Mouse (Mus musculus) neural tube, embryonic 11.5 days (tissue): Measurements from ENCODE around the gene Mrps15. TPM values are rescaled to one million over a fixed set of nuclear protein-coding genes. Genes with fewer than 3 reads are reported as not detected.

Experiments used
- ATAC-seq: fragments of 200-750 bp; cut with Nextera tagmentation; 2 replicates; pipeline ENCODE4 v1.8.0; 2017; ENCODE audit warnings: moderate number of reproducible peaks, mild to moderate bottlenecking, moderate TSS enrichment, moderate library complexity; ENCODE audit not compliant: insufficient read depth, low FRiP score, low TSS enrichment
- DNase-seq: peaks from one replicate; pipeline ENCODE4 v3.0.0-alpha.2; 2015; ENCODE audit warnings: low spot score
- H3K27ac ChIP-seq: fragments of 300-500 bp; sonication (generic); 2 replicates; pipeline ENCODE4 v1.5.1; 2014; ENCODE audit warnings: low read depth, mild to moderate bottlenecking, low read length
- H3K27me3 ChIP-seq: fragments of 300-500 bp; sonication (generic); 2 replicates; pipeline ENCODE4 v1.6.1; 2014; ENCODE audit warnings: mild to moderate bottlenecking, low read length, mixed read lengths; ENCODE audit not compliant: control insufficient read depth, insufficient read depth
- H3K36me3 ChIP-seq: fragments of 300-500 bp; sonication (generic); 2 replicates; pipeline ENCODE4 v1.6.1; 2014; ENCODE audit warnings: mild to moderate bottlenecking, low read length, moderate library complexity, mixed read lengths; ENCODE audit not compliant: control insufficient read depth, insufficient read depth
- H3K4me1 ChIP-seq: fragments of 300-500 bp; sonication (generic); 2 replicates; pipeline ENCODE4 v1.6.1; 2014; ENCODE audit warnings: low read length, mixed read lengths; ENCODE audit not compliant: control insufficient read depth, insufficient read depth
- H3K4me2 ChIP-seq: fragments of 300-500 bp; sonication (generic); 2 replicates; pipeline ENCODE4 v1.6.1; 2014; ENCODE audit warnings: low read depth, mild to moderate bottlenecking, moderate library complexity
- H3K4me3 ChIP-seq: fragments of 300-500 bp; sonication (generic); 2 replicates; pipeline ENCODE4 v1.5.1; 2014; ENCODE audit warnings: low read depth, low read length
- H3K9ac ChIP-seq: fragments of 300-500 bp; sonication (generic); 2 replicates; pipeline ENCODE4 v1.6.1; 2014; ENCODE audit warnings: mild to moderate bottlenecking, low read length
- H3K9me3 ChIP-seq: fragments of 300-500 bp; sonication (generic); 2 replicates; pipeline ENCODE4 v1.6.1; 2016; ENCODE audit warnings: low read length; ENCODE audit not compliant: control insufficient read depth
- WGBS: fragments of 180-500 bp; shearing (Covaris S2); extraction: QIAGEN DNeasy Blood & Tissue Kit; methylation state at CpG from one replicate; pipeline ENCODE4 v1.1.7; 2014; 5-methylcytosine and 5-hydroxymethylcytosine counted together
- polyA plus RNA-seq: library from polyadenylated mRNA; unstranded; fragments of >200 nt; fragmentation: Nextera tagmentation; extraction: Ambion mirVana; gene quantifications from 2 replicates; pipeline ENCODE4 v1.2.1, GENCODE M21; 2014

The Mrps15 gene
- 125 and 134 TPM in 2 replicates for polyA plus RNA-seq

DNA sequence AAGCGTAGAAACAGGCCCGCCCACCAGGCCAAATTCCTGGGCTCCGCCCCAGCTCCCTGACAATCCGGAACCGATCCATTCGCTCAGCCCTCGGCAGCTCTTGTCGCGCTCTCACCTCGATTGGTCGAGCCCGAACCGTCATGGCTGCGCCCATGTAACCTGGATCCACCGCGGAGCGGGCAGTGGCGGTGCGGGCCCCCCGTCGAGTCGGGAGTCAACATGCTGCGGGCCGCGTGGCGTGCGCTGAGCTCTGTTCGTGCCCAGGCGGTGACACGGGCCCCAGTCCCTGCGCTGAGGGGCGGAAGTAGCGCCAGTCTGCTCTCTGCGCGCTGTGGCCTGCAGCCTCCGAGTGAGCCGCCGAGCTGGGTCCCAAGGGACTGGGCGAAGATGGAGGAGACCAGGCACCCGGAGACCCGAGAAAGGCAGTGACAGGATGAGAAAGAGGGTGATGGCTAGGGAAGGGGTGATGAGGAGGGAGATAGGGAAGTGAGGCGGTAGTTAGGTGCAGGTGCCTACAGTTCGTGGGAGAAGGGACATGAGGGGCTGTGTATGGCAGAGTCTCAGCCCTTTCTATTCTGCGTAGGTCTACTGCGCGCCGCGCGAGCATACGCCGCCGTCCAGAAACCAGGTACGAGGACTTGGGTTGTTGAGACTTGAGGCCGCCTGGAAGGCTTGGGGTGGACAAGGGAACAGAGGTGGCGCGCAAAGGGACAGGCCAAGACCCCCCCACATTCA is at the start of gene Mrps15:
Mrps15 (plus strand) TSS at position 75 of the 735 bp plus-strand sequence.
- Histone ChIP-seq H3K9ac (peak within 1 kb of the TSS; percentile 84), H3K9me3 (no peaks in the 10 kb centered on the region), H3K4me3 (peak within 1 kb of the TSS; percentile 88), H3K27ac (peak within 1 kb of the TSS; percentile 64; the same call in 1 of the 2 replicates), H3K36me3 (peaks cover 3% of the 10 kb centered on the region), H3K4me1 (no peaks in the 10 kb centered on the region; the same call in none of the 2 replicates), H3K4me2 (peak within 1 kb of the TSS; percentile 82), H3K27me3 (no peaks in the 10 kb centered on the region)
- DNase-seq (peak; percentile 90), ATAC-seq (peak; percentile 88)
- WGBS = under 1% methylated on average over 56 of the region's 56 CpGs

DNA sequence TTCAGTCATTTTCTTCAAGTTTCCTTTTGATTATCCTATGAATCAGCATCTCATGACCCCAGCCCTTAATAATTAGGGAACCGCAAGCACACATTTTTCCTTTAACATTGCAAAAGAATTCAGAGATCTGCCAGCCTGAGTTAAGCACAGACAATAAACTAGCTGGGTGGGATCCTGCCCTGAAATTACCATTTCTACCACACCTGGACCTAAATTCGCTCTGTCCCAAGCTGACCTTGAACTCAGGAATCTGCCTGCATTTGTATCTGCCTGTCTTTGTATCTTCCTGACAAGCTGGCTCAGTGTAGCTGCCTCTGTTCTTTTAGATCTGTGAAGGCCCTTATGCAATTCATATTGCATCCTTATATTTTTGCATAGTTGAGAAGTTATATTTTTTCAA is 48.9 kb upstream of the Mrps15 start:
- Histone ChIP-seq H3K27ac (no peak overlapping the region), H3K4me1 (no peaks in the 10 kb centered on the region), H3K4me2 (no peak overlapping the region), H3K9ac (no peak overlapping the region), H3K27me3 (no peaks in the 10 kb centered on the region), H3K9me3 (no peaks in the 10 kb centered on the region), H3K36me3 (no peaks in the 10 kb centered on the region), H3K4me3 (no peak overlapping the region)
- WGBS = 82% methylated on average over 2 of the region's 2 CpGs
- DNase-seq = no peak
- ATAC-seq = no peak

DNA sequence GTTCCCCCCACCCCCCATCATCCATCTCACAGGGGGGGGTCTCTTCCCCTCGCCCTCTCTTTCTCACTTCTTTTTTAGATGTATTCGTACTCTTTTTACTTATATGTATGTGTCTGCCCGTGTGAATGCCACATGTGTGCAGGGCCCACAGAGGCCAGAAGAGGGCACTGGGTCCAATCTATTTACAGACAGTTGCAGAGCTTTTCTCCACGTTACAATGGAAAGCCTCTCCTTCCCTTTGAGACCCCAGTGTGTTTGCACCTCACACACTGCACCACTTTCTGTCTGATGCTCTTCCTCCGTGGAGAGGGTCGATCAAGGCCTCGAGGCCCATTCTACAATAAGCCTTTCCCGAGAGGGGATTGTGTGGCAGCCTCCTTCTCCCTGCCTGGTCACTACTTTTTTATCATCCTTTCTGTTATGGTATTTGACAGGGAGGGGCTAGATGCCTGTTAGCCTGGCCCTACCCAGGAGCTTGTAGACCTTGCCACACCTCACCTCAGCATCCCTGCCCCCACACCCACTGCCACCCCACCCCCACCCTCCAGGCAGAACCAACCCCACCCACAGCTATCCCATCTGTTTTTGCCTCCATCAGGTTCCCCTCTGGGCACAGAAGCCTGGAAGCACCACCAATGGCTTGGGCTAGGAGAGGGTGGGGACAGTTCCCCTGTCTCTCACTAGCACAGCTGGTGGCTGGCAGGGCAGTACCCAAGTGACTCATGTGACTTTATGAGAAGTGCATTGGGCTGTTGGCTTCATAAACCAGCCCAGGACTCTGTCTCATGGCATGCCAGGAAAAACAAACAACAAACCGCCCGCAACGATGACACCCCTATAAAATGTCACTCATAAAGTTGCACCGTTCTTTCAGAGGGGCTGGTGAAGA is 45.2 kb upstream of the Mrps15 start:
- 81% methylated on average over 12 of the region's 12 CpGs for WGBS

DNA sequence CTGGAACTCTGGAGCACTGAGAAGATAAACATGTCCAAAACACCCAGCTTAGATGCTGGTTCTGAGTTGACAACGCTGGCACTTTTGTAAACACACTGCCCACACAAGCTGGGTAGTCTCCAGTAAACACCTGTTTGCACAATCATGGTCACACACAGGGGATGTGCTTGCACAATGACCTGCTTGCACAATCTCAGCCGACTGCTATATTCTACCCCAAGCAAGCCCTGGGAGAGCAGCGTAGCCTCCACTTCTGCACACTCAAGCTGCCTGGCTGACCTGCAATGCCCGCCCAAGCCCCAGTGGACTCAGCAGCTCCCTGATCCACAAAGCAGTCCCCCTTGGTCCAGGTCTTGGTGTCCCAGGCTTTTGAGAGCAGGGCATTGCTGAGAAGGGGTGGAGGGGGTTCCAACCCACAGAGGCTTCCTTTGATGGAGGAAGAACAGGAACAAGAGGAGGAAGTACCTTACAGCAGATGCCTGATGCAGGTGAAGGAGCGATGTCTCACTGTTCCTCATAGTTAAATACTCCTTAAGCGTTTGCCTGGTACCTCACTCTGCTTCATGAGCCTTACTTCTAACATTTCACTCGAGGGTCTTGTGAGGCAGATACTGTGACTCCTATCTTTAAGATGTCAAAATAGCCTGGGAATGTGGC is 28.9 kb upstream of the Mrps15 start:
- DNase-seq = no peak
- no peak overlapping the region for H3K4me2 ChIP-seq
- H3K9ac ChIP-seq = no peak overlapping the region
- no peak overlapping the region for H3K27ac ChIP-seq
- no peak overlapping the region for H3K4me3 ChIP-seq
- H3K9me3 ChIP-seq = no peaks in the 10 kb centered on the region
- no peaks in the 10 kb centered on the region for H3K4me1 ChIP-seq
- H3K27me3 ChIP-seq = no peaks in the 10 kb centered on the region
- WGBS = 78% methylated on average over 7 of the region's 7 CpGs
- no peak for ATAC-seq
- H3K36me3 ChIP-seq = no peaks in the 10 kb centered on the region

More for the DNA sequence above, 45.2 kb upstream of the Mrps15 start:
- H3K9ac ChIP-seq = no peak overlapping the region
- no peaks in the 10 kb centered on the region for H3K4me1 ChIP-seq
- no peak overlapping the region for H3K4me2 ChIP-seq
- no peaks in the 10 kb centered on the region for H3K36me3 ChIP-seq
- no peak overlapping the region for H3K4me3 ChIP-seq
- DNase-seq = peak; percentile 6
- H3K9me3 ChIP-seq = no peaks in the 10 kb centered on the region
- no peaks in the 10 kb centered on the region for H3K27me3 ChIP-seq
- H3K27ac ChIP-seq = no peak overlapping the region
- no peak for ATAC-seq

DNA sequence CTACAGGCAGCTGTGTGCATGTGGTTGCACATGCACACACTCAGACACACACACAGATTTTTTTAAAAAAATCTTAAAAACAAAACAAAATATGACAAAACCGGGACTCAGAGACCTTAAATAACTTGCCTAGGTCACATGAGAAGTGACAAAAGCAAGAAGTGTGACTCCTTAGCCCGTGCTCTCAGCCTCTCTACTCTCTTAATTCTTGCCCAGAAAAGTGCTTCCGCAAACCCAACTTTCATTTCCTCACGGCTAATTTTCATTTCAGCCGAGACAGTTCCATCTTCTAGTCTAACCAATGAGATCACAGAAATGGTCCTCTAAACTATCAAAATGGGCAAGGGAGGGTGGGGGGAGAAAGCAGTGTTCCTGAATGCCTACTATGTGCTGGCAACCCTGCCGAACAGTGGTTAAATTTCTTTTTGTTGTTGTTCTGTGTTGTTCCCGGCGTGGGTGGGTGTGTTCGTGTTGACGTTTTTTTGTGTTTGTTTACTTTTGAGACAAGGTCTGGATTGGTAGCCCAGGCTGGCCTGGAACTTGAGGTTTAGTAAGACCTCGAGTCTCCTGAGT is 27.7 kb upstream of the Mrps15 start:
- Histone ChIP-seq H3K4me1 (no peaks in the 10 kb centered on the region), H3K36me3 (no peaks in the 10 kb centered on the region), H3K4me2 (no peak overlapping the region), H3K4me3 (no peak overlapping the region), H3K27ac (no peak overlapping the region), H3K9me3 (no peaks in the 10 kb centered on the region), H3K27me3 (no peaks in the 10 kb centered on the region), H3K9ac (no peak overlapping the region)
- WGBS = 82% methylated on average over 11 of the region's 11 CpGs
- ATAC-seq (no peak), DNase-seq (no peak)

DNA sequence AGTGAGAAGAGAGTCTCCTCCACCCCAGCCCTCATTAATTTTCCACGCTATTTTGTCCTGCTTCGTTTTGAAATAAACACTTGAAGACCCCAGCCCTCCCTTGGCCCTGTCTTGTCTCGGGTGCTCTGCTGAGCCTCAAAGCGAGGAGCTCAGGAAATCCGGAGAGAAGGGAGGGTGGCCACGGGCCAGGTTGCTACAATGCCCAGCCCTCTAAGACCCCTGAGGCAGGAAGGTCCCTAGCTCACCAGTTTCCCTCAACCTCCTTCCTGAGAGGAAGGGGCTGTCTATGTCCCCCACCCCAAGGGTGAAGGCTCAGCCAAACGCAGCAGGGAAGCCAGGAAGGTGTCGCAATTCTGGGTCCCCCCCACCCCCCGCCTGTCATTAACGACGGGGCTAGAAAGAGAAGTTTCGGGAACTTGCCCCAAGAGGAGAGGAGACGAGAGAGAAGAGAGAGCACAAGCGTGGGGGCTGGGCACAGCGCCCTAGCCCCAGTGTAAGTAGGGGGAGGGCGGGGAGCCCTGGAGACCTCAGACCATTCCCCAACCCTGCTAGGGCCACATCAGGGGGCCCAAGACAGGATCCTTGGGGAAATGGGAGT is 22.3 kb upstream of the Mrps15 start, which contains the start of gene Csf3r:
Csf3r (plus strand) TSS at position 248 of the 598 bp plus-strand sequence.
- Histone ChIP-seq H3K4me3 (no peak within 1 kb of the TSS), H3K9ac (no peak within 1 kb of the TSS), H3K9me3 (no peaks in the 10 kb centered on the region), H3K27ac (no peak within 1 kb of the TSS), H3K4me1 (no peaks in the 10 kb centered on the region), H3K4me2 (no peak within 1 kb of the TSS), H3K27me3 (no peaks in the 10 kb centered on the region), H3K36me3 (no peaks in the 10 kb centered on the region)
- ATAC-seq (no peak), DNase-seq (no peak)
- WGBS = 56% methylated on average over 16 of the region's 16 CpGs

DNA sequence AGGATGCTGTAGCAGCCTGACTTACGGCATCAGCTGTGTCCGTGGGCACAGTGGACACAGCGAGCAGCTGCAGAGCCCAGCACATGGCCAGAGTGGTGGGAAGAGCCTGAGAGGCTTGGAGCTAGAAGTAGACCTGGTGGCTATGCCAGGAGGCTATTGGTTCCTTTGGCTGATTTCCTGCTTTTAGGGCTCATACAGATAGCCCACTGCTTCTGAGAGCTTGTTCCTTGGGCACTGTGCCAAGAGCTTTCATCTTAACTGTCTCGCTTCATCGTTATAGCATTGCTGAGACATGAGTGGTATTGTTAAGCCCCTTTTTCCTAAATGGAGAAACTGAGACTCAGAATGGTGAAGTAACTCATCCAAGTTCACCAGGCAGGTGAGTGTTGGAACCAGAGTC is 20.9 kb upstream of the Mrps15 start:
- DNase-seq (no peak), ATAC-seq (no peak)
- no peaks in the 10 kb centered on the region for H3K27me3 ChIP-seq
- H3K4me1 ChIP-seq = no peaks in the 10 kb centered on the region
- no peaks in the 10 kb centered on the region for H3K36me3 ChIP-seq
- H3K4me2 ChIP-seq = no peak overlapping the region
- WGBS = 87% methylated on average over 5 of the region's 5 CpGs
- H3K4me3 ChIP-seq = no peak overlapping the region
- H3K9ac ChIP-seq = no peak overlapping the region
- H3K27ac ChIP-seq = no peak overlapping the region
- H3K9me3 ChIP-seq = no peaks in the 10 kb centered on the region

DNA sequence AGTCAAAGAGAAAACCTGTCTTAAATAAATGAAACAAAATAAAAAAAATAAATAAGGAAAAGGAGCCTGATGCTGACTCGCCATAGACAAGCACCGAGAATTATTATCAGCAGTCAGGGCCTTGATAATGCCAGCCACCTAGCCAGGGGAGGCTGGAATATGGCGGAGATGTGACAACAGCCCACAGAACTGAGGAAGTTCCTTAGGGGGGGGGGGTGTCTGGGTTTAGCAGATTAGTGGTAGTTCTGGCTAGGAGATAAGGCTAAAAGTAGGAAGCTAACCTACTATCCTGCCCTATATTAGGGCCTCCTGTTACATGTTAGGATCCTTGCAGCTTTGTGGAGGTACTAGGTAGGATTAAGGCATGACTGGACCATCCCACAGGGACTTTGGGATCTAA is 18.7 kb upstream of the Mrps15 start:
- H3K27me3 ChIP-seq = no peaks in the 10 kb centered on the region
- DNase-seq (no peak), ATAC-seq (no peak)
- H3K9me3 ChIP-seq = no peaks in the 10 kb centered on the region
- 85% methylated on average over 3 of the region's 3 CpGs for WGBS
- no peak overlapping the region for H3K9ac ChIP-seq
- no peak overlapping the region for H3K4me3 ChIP-seq
- H3K4me2 ChIP-seq = no peak overlapping the region
- no peak overlapping the region for H3K27ac ChIP-seq
- H3K36me3 ChIP-seq = no peaks in the 10 kb centered on the region
- H3K4me1 ChIP-seq = no peaks in the 10 kb centered on the region
